Mouse (Mus musculus) intestine, postnatal 0 days (tissue): ENCODE results near the gene Vps45. TPM values are rescaled to one million over a fixed set of nuclear protein-coding genes. Genes with fewer than 3 reads are reported as not detected.

Experiments
- ATAC-seq: fragments of 200-750 bp; cut with Nextera tagmentation; 2 replicates; pipeline ENCODE4 v1.8.0; 2017; ENCODE audit warnings: mild to moderate bottlenecking, moderate TSS enrichment, moderate library complexity
- H3K27ac ChIP-seq: fragments of 300-500 bp; sonication (generic); 2 replicates; pipeline ENCODE4 v1.5.1; 2014; ENCODE audit warnings: mild to moderate bottlenecking, low read depth, low read length, moderate library complexity
- H3K27me3 ChIP-seq: fragments of 300-500 bp; sonication (generic); replicated peaks from 2 replicates; pipeline ENCODE4 v1.6.1; 2014; ENCODE audit warnings: low read length, mixed read lengths; ENCODE audit not compliant: control insufficient read depth, insufficient read depth
- H3K36me3 ChIP-seq: fragments of 300-500 bp; sonication (generic); 2 replicates; pipeline ENCODE4 v1.6.1; 2014; ENCODE audit warnings: mild to moderate bottlenecking, moderate library complexity; ENCODE audit not compliant: control insufficient read depth, insufficient read depth
- H3K4me1 ChIP-seq: fragments of 300-500 bp; sonication (generic); replicated peaks from 2 replicates; pipeline ENCODE4 v1.6.1; 2014; ENCODE audit warnings: antibody characterized with exemption, low read length, mixed read lengths; ENCODE audit not compliant: control insufficient read depth, insufficient read depth
- H3K4me2 ChIP-seq: fragments of 300-500 bp; sonication (generic); replicated peaks from 2 replicates; pipeline ENCODE4 v1.6.1; 2014; ENCODE audit warnings: low read depth, mild to moderate bottlenecking, moderate library complexity
- H3K4me3 ChIP-seq: fragments of 300-500 bp; sonication (generic); 2 replicates; pipeline ENCODE4 v1.5.1; 2014; ENCODE audit warnings: low read depth, low read length
- H3K9ac ChIP-seq: fragments of 300-500 bp; sonication (generic); 2 replicates; pipeline ENCODE4 v1.6.1; 2014; ENCODE audit warnings: mild to moderate bottlenecking, low read depth, low read length
- H3K9me3 ChIP-seq: fragments of 300-500 bp; sonication (generic); 2 replicates; pipeline ENCODE4 v1.6.1; 2016; ENCODE audit warnings: mixed run types; ENCODE audit not compliant: control insufficient read depth
- CTCF ChIP-seq: sonication (generic); IDR thresholded peaks from 2 replicates; pipeline ENCODE4 v1.5.1; 2016; ENCODE audit warnings: low read depth, mild to moderate bottlenecking, control low read depth, antibody characterized with exemption, moderate library complexity
- WGBS: fragments of 180-500 bp; shearing (Covaris S2); extraction: QIAGEN DNeasy Blood & Tissue Kit; methylation state at CpG from one replicate; pipeline ENCODE4 v1.1.7; 2014; 5-methylcytosine and 5-hydroxymethylcytosine counted together
- polyA plus RNA-seq: library from polyadenylated mRNA; unstranded; fragments of >200 nt; fragmentation: Nextera tagmentation; extraction: Ambion mirVana; gene quantifications from 2 replicates; pipeline ENCODE4 v1.2.1, GENCODE M21; 2015

The Vps45 gene
- polyA plus RNA-seq, 1 experiment from 2014 or later, result 22.5 TPM

DNA sequence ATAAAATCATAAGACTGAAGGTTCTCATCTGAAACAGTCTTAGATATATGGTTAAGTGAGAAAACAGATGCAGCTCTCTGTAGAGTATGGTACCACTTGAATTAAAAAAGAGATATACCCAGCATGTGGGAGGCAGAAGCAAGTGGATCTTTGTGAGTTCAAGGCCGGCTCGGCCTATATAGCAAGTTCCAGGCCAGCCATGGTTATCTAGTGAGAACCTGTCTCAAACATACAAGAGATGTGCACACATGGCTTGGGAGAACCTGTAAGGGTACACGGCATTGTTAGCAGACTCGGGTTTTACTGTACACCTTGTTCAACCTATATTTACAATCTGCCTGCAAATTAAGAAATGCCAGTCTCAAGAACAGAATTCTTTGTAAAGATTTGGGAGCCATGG is 19.4 kb downstream of the Vps45 start:
- WGBS, result 96% methylated on average over 4 of the region's 4 CpGs
- no peak overlapping the region for H3K4me2 ChIP-seq
- no peak for TF ChIP-seq CTCF

DNA sequence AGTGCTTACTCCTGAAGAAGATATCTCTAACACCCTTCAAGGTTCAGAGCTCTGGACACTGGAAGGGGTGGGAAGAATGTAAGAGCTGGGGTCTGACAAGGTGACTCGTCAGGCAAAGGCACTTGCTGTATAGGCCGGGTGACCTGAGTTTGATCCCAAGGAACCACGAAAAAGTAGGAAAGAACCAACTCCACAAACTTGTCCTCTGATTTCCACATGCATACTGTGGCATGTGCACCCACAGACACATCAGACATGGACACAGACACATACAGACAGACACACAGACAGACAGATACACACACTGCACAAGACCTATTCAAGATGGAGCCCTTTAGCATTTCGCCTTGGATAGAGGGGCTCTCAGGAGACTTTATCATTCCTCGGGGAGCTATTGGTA is 20.1 kb downstream of the Vps45 start:
- Histone ChIP-seq H3K4me2 (no peak overlapping the region), H3K4me3 (no peak overlapping the region), H3K27ac (no peak overlapping the region), H3K9ac (no peak overlapping the region), H3K9me3 (no peaks in the 10 kb centered on the region), H3K27me3 (no peaks in the 10 kb centered on the region), H3K36me3 (peaks cover 13% of the 10 kb centered on the region), H3K4me1 (no peaks in the 10 kb centered on the region)
- no peak for TF ChIP-seq CTCF
- no peak for ATAC-seq
- WGBS, result 88% methylated on average over 5 of the region's 5 CpGs

More for the DNA sequence above, 19.4 kb downstream of the Vps45 start:
- Histone ChIP-seq H3K36me3 (peaks cover 13% of the 10 kb centered on the region), H3K4me1 (no peaks in the 10 kb centered on the region), H3K27me3 (no peaks in the 10 kb centered on the region), H3K9me3 (no peaks in the 10 kb centered on the region), H3K4me3 (no peak overlapping the region), H3K9ac (no peak overlapping the region), H3K27ac (no peak overlapping the region)
- no peak for ATAC-seq

DNA sequence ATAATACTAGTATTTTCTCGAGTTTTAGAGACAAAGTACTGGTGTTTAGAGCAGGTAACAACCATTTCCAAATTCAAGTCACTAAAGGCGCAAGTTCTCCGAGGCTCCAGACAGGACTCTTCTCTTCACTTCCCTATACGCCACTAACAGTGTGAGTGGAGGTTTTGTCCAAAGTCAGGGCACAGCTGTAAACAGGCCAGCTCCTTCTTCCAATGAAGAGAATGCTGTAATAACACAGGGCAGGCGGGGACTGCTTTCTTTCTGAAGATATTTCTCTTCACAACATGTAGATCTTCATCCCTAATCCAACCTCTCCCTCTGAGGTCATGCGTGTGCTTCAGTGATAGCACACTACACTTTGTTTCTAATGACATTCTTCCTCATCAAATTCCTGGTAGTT is 21.5 kb downstream of the Vps45 start:
- Histone ChIP-seq H3K9ac (no peak overlapping the region), H3K27me3 (no peaks in the 10 kb centered on the region), H3K4me1 (no peaks in the 10 kb centered on the region), H3K27ac (no peak overlapping the region), H3K36me3 (peaks cover 13% of the 10 kb centered on the region), H3K4me2 (no peak overlapping the region), H3K4me3 (no peak overlapping the region), H3K9me3 (no peaks in the 10 kb centered on the region)
- no peak for ATAC-seq
- 89% methylated on average over 6 of the region's 6 CpGs for WGBS
- no peak for TF ChIP-seq CTCF

DNA sequence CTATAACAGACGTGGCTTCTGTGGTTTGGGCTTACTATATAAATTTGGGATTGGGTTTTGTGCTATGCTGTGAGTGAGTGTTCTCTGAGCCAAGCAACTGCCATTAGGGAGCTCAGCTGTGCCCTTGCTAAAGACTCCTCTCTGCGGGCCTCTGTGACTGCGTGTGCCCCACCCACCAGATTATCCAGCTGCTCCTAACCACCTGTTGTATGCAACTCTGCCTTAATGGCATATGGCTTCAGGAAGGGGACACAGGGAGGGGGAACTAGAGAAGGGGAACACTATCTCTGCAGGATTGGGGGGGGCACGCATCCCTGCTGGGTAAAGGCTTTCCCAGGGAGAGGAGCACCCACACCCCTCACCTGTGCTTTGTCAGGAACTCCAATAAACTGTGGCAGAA is 25.2 kb downstream of the Vps45 start:
- Histone ChIP-seq H3K4me3 (no peak overlapping the region), H3K4me2 (no peak overlapping the region), H3K9me3 (no peaks in the 10 kb centered on the region), H3K9ac (no peak overlapping the region), H3K36me3 (peaks cover 20% of the 10 kb centered on the region), H3K4me1 (no peaks in the 10 kb centered on the region), H3K27me3 (no peaks in the 10 kb centered on the region), H3K27ac (no peak overlapping the region)
- WGBS, result 57% methylated on average over 4 of the region's 4 CpGs
- no peak for ATAC-seq
- no peak for TF ChIP-seq CTCF

- Histone ChIP-seq H3K4me2 (no peak overlapping the region), H3K9me3 (no peaks in the 10 kb centered on the region), H3K9ac (no peak overlapping the region), H3K4me3 (no peak overlapping the region), H3K27ac (no peak overlapping the region), H3K36me3 (peaks cover 20% of the 10 kb centered on the region), H3K4me1 (no peaks in the 10 kb centered on the region), H3K27me3 (no peaks in the 10 kb centered on the region)
- TF ChIP-seq CTCF, result no peak
- ATAC-seq, result peak; percentile 57; the same call in 1 of the 2 replicates
- 51% methylated on average over 6 of the region's 6 CpGs for WGBS
Observed at GRCm38 (mm10) chr3:96032652-96033017, 25.6 kb downstream of the Vps45 start.

GRCm38 (mm10) chr3:96031991-96032651 is 26.1 kb downstream of the Vps45 start:
- WGBS, result 82% methylated on average over 6 of the region's 6 CpGs

More at GRCm38 (mm10) chr3:96031991-96032651, 26.1 kb downstream of the Vps45 start:
- Histone ChIP-seq H3K27me3 (no peaks in the 10 kb centered on the region), H3K9me3 (no peaks in the 10 kb centered on the region), H3K4me1 (no peaks in the 10 kb centered on the region), H3K27ac (no peak overlapping the region), H3K9ac (no peak overlapping the region), H3K4me3 (no peak overlapping the region), H3K4me2 (no peak overlapping the region), H3K36me3 (peaks cover 20% of the 10 kb centered on the region)
- TF ChIP-seq CTCF, result no peak
- ATAC-seq, result no peak
